Mouse (Mus musculus) cerebellum, adult 18-20 months (tissue): ENCODE data around the gene Gm49661.
A peak's percentile ranks its signal among the peaks of the same experiment; 100 is the strongest.

ENCODE experiments used
- DNase-seq, 2 experiments: peaks; one replicate each; pipeline ENCODE4 v3.0.0; 2021

The Gm49661 gene

GRCm38 (mm10) chr8:84928456-84929306 is 40.6 kb downstream of the Gm49661 start:
- peak; percentile 86 to 88 for DNase-seq

GRCm38 (mm10) chr8:84927513-84927912 is 41.7 kb downstream of the Gm49661 start:
- DNase-seq: no peak

GRCm38 (mm10) chr8:84925557-84925956 is 43.7 kb downstream of the Gm49661 start:
- DNase-seq: no peak

- DNase-seq: no peak
Observed at GRCm38 (mm10) chr8:84921596-84921995, 47.6 kb downstream of the Gm49661 start.

- DNase-seq: no peak
Observed at GRCm38 (mm10) chr8:84918646-84919045, 50.6 kb downstream of the Gm49661 start.

GRCm38 (mm10) chr8:84917781-84918180 is 51.5 kb downstream of the Gm49661 start:
- no peak for DNase-seq
